Mouse (Mus musculus): Measurements from ENCODE around the gene Usp6nl. TPM values are rescaled to one million over a fixed set of nuclear protein-coding genes. Genes with fewer than 3 reads are reported as not detected.

Gene Usp6nl
- total RNA-seq (2023), result 10 to 100 TPM; 36.0 to 40.2 TPM

GRCm38 (mm10) chr2:6322376-6322901 is at the start of gene Usp6nl:
Gene Usp6nl (plus strand): TSS chr2:6322667.

Other genes starting within 250 kb of the Usp6nl start
- gene Proser2, start 192.5 kb upstream of the Usp6nl start, total RNA-seq (2023), result not detected
- not detected for gene Echdc3, start 109.6 kb upstream of the Usp6nl start, total RNA-seq (2023)

All from monocyte, adult 59 days (primary cell).